Mouse (Mus musculus) heart, embryonic 14.5 days (tissue): ENCODE measurements at regions not wholly inside any gene's neighbourhood (a gene's known extent, or its start where the extent isn't known, plus 50 kb on each side); places are given as distances from the start of the nearest gene placed in this dataset.

Experiments used
- ATAC-seq: fragments of 200-750 bp; cut with Nextera tagmentation; 2 replicates; pipeline ENCODE4 v1.8.0; 2017; ENCODE audit warnings: low read depth, moderate TSS enrichment; ENCODE audit not compliant: insufficient number of reproducible peaks, insufficient read depth, low FRiP score
- H3K27ac ChIP-seq, 2 experiments: fragments of 200-500 bp in 1 of 2; fragments of 300-500 bp in 1 of 2; sonication (generic) in 1 of 2; replicated peaks in 1 of 2; 2 replicates each; pipeline ENCODE4 v1.5.1; 2012 to 2014; ENCODE audit warnings: low read depth in 2 of 2, low read length in 2 of 2, control low read depth in 1 of 2, mild to moderate bottlenecking in 1 of 2, mixed read lengths in 1 of 2; ENCODE audit not compliant: control insufficient read depth in 1 of 2, insufficient read depth in 1 of 2
- H3K27me3 ChIP-seq: fragments of 300-500 bp; sonication (generic); 2 replicates; pipeline ENCODE4 v1.6.1; 2014; ENCODE audit warnings: mild to moderate bottlenecking, low read length, control low read depth; ENCODE audit not compliant: control insufficient read depth, insufficient read depth
- H3K36me3 ChIP-seq: fragments of 300-500 bp; sonication (generic); 2 replicates; pipeline ENCODE4 v1.6.1; 2014; ENCODE audit warnings: mild to moderate bottlenecking, control low read depth, low read length, mixed read lengths; ENCODE audit not compliant: control insufficient read depth, insufficient read depth
- H3K4me1 ChIP-seq, 2 experiments: fragments of 200-500 bp in 1 of 2; fragments of 300-500 bp in 1 of 2; sonication (generic) in 1 of 2; 2 replicates each; pipeline ENCODE4 v1.6.1; 2012 to 2014; ENCODE audit warnings: low read length in 2 of 2, control low read depth in 1 of 2, mixed read lengths in 1 of 2; ENCODE audit not compliant: control insufficient read depth in 2 of 2, insufficient read depth in 2 of 2
- H3K4me2 ChIP-seq: fragments of 300-500 bp; sonication (generic); 2 replicates; pipeline ENCODE4 v1.6.1; 2014; ENCODE audit warnings: mild to moderate bottlenecking, low read length
- H3K4me3 ChIP-seq, 2 experiments: fragments of 200-500 bp in 1 of 2; fragments of 300-500 bp in 1 of 2; sonication (generic) in 1 of 2; 2 replicates each; pipeline ENCODE4 v1.5.1; 2012 to 2014; ENCODE audit warnings: low read length in 2 of 2, mild to moderate bottlenecking in 2 of 2, control low read depth in 1 of 2, low read depth in 1 of 2, moderate library complexity in 1 of 2; ENCODE audit not compliant: control insufficient read depth in 1 of 2, insufficient read depth in 1 of 2
- H3K9ac ChIP-seq: fragments of 300-500 bp; sonication (generic); 2 replicates; pipeline ENCODE4 v1.6.1; 2014; ENCODE audit warnings: mild to moderate bottlenecking, low read length
- H3K9me3 ChIP-seq: fragments of 300-500 bp; sonication (generic); 2 replicates; pipeline ENCODE4 v1.6.1; 2016; ENCODE audit warnings: low read length, control low read depth; ENCODE audit not compliant: control insufficient read depth
- WGBS: fragments of 180-500 bp; shearing (Covaris S2); extraction: QIAGEN DNeasy Blood & Tissue Kit; methylation state at CpG from one replicate; pipeline ENCODE4 v1.1.7; 2014; 5-methylcytosine and 5-hydroxymethylcytosine counted together

- Histone ChIP-seq H3K4me3 (no peak overlapping the region), H3K9me3 (no peaks in the 10 kb centered on the region; the same call in 1 of the 2 replicates), H3K27ac (no peak overlapping the region), H3K4me1 (no peaks in the 10 kb centered on the region), H3K9ac (no peak overlapping the region), H3K4me2 (no peak overlapping the region), H3K36me3 (no peaks in the 10 kb centered on the region), H3K27me3 (no peaks in the 10 kb centered on the region)
- WGBS: 65% methylated on average over 5 of the region's 5 CpGs
- ATAC-seq: no peak
Measured at GRCm38 (mm10) chr8:118055536-118055935, 228.0 kb upstream of the Cdh13 start.

- Histone ChIP-seq H3K9ac (no peak overlapping the region), H3K27me3 (no peaks in the 10 kb centered on the region)
- WGBS: 86% methylated on average over 3 of the region's 3 CpGs
Measured at GRCm38 (mm10) chr8:118050386-118050785, 233.1 kb upstream of the Cdh13 start.

GRCm38 (mm10) chr8:118042253-118042860 lies 240.6 kb upstream of the Mphosph6 start:
- Histone ChIP-seq H3K4me1 (no peaks in the 10 kb centered on the region), H3K9me3 (no peaks in the 10 kb centered on the region), H3K36me3 (no peaks in the 10 kb centered on the region), H3K4me2 (no peak overlapping the region), H3K27ac (no peak overlapping the region), H3K27me3 (no peaks in the 10 kb centered on the region), H3K4me3 (no peak overlapping the region), H3K9ac (no peak overlapping the region)
- WGBS: 87% methylated on average over 10 of the region's 10 CpGs
- no peak for ATAC-seq

More at GRCm38 (mm10) chr8:118050386-118050785, 233.1 kb upstream of the Cdh13 start:
- Histone ChIP-seq H3K4me1 (no peaks in the 10 kb centered on the region), H3K4me3 (no peak overlapping the region), H3K36me3 (no peaks in the 10 kb centered on the region), H3K4me2 (no peak overlapping the region), H3K27ac (no peak overlapping the region), H3K9me3 (no peaks in the 10 kb centered on the region; the same call in 1 of the 2 replicates)
- ATAC-seq: no peak

- H3K36me3 ChIP-seq: no peaks in the 10 kb centered on the region
- H3K4me1 ChIP-seq: no peaks in the 10 kb centered on the region
- H3K4me2 ChIP-seq: no peak overlapping the region
- no peaks in the 10 kb centered on the region for H3K9me3 ChIP-seq
- no peak overlapping the region for H3K9ac ChIP-seq
- H3K27ac ChIP-seq: no peak overlapping the region
- ATAC-seq: no peak
- 83% methylated on average over 6 of the region's 6 CpGs for WGBS
- H3K4me3 ChIP-seq: no peak overlapping the region
- H3K27me3 ChIP-seq: no peaks in the 10 kb centered on the region
Measured at GRCm38 (mm10) chr8:118041253-118041652, 239.5 kb upstream of the Mphosph6 start.

- WGBS: 54% methylated on average over 4 of the region's 4 CpGs
Measured at GRCm38 (mm10) chr8:118037801-118038200, 236.1 kb upstream of the Mphosph6 start.

GRCm38 (mm10) chr8:118034051-118034450 lies 232.3 kb upstream of the Mphosph6 start:
- no peak overlapping the region for H3K4me3 ChIP-seq
- no peaks in the 10 kb centered on the region for H3K9me3 ChIP-seq
- H3K36me3 ChIP-seq: no peaks in the 10 kb centered on the region
- no peaks in the 10 kb centered on the region for H3K27me3 ChIP-seq
- H3K4me2 ChIP-seq: no peak overlapping the region
- H3K9ac ChIP-seq: no peak overlapping the region
- no peak overlapping the region for H3K27ac ChIP-seq
- no peak for ATAC-seq
- H3K4me1 ChIP-seq: no peaks in the 10 kb centered on the region
- 67% methylated on average over 13 of the region's 13 CpGs for WGBS

More at GRCm38 (mm10) chr8:118037801-118038200, 236.1 kb upstream of the Mphosph6 start:
- Histone ChIP-seq H3K27me3 (no peaks in the 10 kb centered on the region), H3K9me3 (no peaks in the 10 kb centered on the region), H3K9ac (no peak overlapping the region), H3K4me2 (no peak overlapping the region), H3K4me3 (no peak overlapping the region), H3K36me3 (no peaks in the 10 kb centered on the region), H3K4me1 (no peaks in the 10 kb centered on the region), H3K27ac (no peak overlapping the region)
- ATAC-seq: no peak

GRCm38 (mm10) chr8:118031406-118031805 lies 229.7 kb upstream of the Mphosph6 start:
- no peak for ATAC-seq
- Histone ChIP-seq H3K27me3 (no peaks in the 10 kb centered on the region), H3K4me2 (no peak overlapping the region), H3K36me3 (no peaks in the 10 kb centered on the region), H3K4me1 (no peaks in the 10 kb centered on the region), H3K27ac (no peak overlapping the region), H3K9ac (no peak overlapping the region), H3K4me3 (no peak overlapping the region), H3K9me3 (no peaks in the 10 kb centered on the region)
- 63% methylated on average over 6 of the region's 6 CpGs for WGBS
